Mouse (Mus musculus): ENCODE results near the gene Ptafr. TPM values are rescaled to one million over a fixed set of nuclear protein-coding genes. Genes with fewer than 3 reads are reported as not detected.

Ptafr gene
- polyA plus RNA-seq, 1 experiment from 2014 or later = 0.66 TPM

- H3K36me3 ChIP-seq (ENCODE audit: control insufficient read depth, insufficient read depth, low read length) = peaks cover 25% of the 10 kb centered on the region
- 43% methylated on average over 2 of the region's 2 CpGs for WGBS
- H3K27me3 ChIP-seq (ENCODE audit: control insufficient read depth, insufficient read depth, low read length) = no peaks in the 10 kb centered on the region
- H3K4me3 ChIP-seq (ENCODE audit: control insufficient read depth in 1 of 2, insufficient read depth in 1 of 2, low read depth in 1 of 2, low read length in 2 of 2) = no peak overlapping the region
- no peaks in the 10 kb centered on the region for H3K9me3 ChIP-seq (ENCODE audit: control insufficient read depth, low read length)
- H3K4me1 ChIP-seq (ENCODE audit: control insufficient read depth in 2 of 2, insufficient read depth in 2 of 2, low read length in 2 of 2) = peaks cover 7 to 11% of the 10 kb centered on the region in 2 experiments
- no peak overlapping the region for H3K9ac ChIP-seq (ENCODE audit: low read length)
- no peak for ATAC-seq (ENCODE audit: insufficient number of reproducible peaks, insufficient read depth, low FRiP score, low read depth)
- no peak overlapping the region for H3K27ac ChIP-seq (replicated peaks in 1 of 2; ENCODE audit: control insufficient read depth in 1 of 2, insufficient read depth in 1 of 2, low read depth in 2 of 2, low read length in 2 of 2)
- H3K4me2 ChIP-seq (ENCODE audit: low read length) = no peak overlapping the region
Observed at GRCm38 (mm10) chr4:132526678-132527077, 37.2 kb upstream of the Ptafr start.

- Histone ChIP-seq H3K4me2 (ENCODE audit: low read length) (no peak overlapping the region), H3K4me3 (ENCODE audit: control insufficient read depth in 1 of 2, insufficient read depth in 1 of 2, low read depth in 1 of 2, low read length in 2 of 2) (no peak overlapping the region), H3K36me3 (ENCODE audit: control insufficient read depth, insufficient read depth, low read length) (peaks cover 26% of the 10 kb centered on the region), H3K9me3 (ENCODE audit: control insufficient read depth, low read length) (no peaks in the 10 kb centered on the region), H3K9ac (ENCODE audit: low read length) (no peak overlapping the region), H3K27ac (replicated peaks in 1 of 2; ENCODE audit: control insufficient read depth in 1 of 2, insufficient read depth in 1 of 2, low read depth in 2 of 2, low read length in 2 of 2) (no peak overlapping the region), H3K4me1 (ENCODE audit: control insufficient read depth in 2 of 2, insufficient read depth in 2 of 2, low read length in 2 of 2) (peaks cover 7 to 16% of the 10 kb centered on the region in 2 experiments), H3K27me3 (ENCODE audit: control insufficient read depth, insufficient read depth, low read length) (no peaks in the 10 kb centered on the region)
- WGBS = 85% methylated on average over 8 of the region's 8 CpGs
- ATAC-seq (ENCODE audit: insufficient number of reproducible peaks, insufficient read depth, low FRiP score, low read depth) = no peak
Observed at GRCm38 (mm10) chr4:132527917-132528522, 35.8 kb upstream of the Ptafr start.

- no peaks in the 10 kb centered on the region for H3K9me3 ChIP-seq (ENCODE audit: control insufficient read depth, low read length)
- WGBS = 72% methylated on average over 4 of the region's 4 CpGs
- no peak overlapping the region for H3K9ac ChIP-seq (ENCODE audit: low read length)
- H3K27ac ChIP-seq (replicated peaks in 1 of 2; ENCODE audit: control insufficient read depth in 1 of 2, insufficient read depth in 1 of 2, low read depth in 2 of 2, low read length in 2 of 2) = no peak overlapping the region
- H3K36me3 ChIP-seq (ENCODE audit: control insufficient read depth, insufficient read depth, low read length) = peaks cover 26% of the 10 kb centered on the region
- H3K4me3 ChIP-seq (ENCODE audit: control insufficient read depth in 1 of 2, insufficient read depth in 1 of 2, low read depth in 1 of 2, low read length in 2 of 2) = no peak overlapping the region
- no peaks in the 10 kb centered on the region for H3K27me3 ChIP-seq (ENCODE audit: control insufficient read depth, insufficient read depth, low read length)
- no peak overlapping the region for H3K4me2 ChIP-seq (ENCODE audit: low read length)
- ATAC-seq (ENCODE audit: insufficient number of reproducible peaks, insufficient read depth, low FRiP score, low read depth) = no peak
- peaks cover 5 to 20% of the 10 kb centered on the region in 2 experiments for H3K4me1 ChIP-seq (ENCODE audit: control insufficient read depth in 2 of 2, insufficient read depth in 2 of 2, low read length in 2 of 2)
Observed at GRCm38 (mm10) chr4:132529344-132529743, 34.5 kb upstream of the Ptafr start.

GRCm38 (mm10) chr4:132530033-132530804 is 33.6 kb upstream of the Ptafr start:
- H3K9ac ChIP-seq (ENCODE audit: low read length) = no peak overlapping the region
- no peaks in the 10 kb centered on the region for H3K27me3 ChIP-seq (ENCODE audit: control insufficient read depth, insufficient read depth, low read length)
- 90% methylated on average over 20 of the region's 20 CpGs for WGBS
- no peaks in the 10 kb centered on the region for H3K9me3 ChIP-seq (ENCODE audit: control insufficient read depth, low read length)
- no peak overlapping the region for H3K4me2 ChIP-seq (ENCODE audit: low read length)
- peaks cover 26% of the 10 kb centered on the region for H3K36me3 ChIP-seq (ENCODE audit: control insufficient read depth, insufficient read depth, low read length)
- ATAC-seq (ENCODE audit: insufficient number of reproducible peaks, insufficient read depth, low FRiP score, low read depth) = no peak
- no peak overlapping the region for H3K4me3 ChIP-seq (ENCODE audit: control insufficient read depth in 1 of 2, insufficient read depth in 1 of 2, low read depth in 1 of 2, low read length in 2 of 2)
- H3K27ac ChIP-seq (replicated peaks in 1 of 2; ENCODE audit: control insufficient read depth in 1 of 2, insufficient read depth in 1 of 2, low read depth in 2 of 2, low read length in 2 of 2) = no peak overlapping the region
- peaks cover 0 to 21% of the 10 kb centered on the region in 2 experiments; a peak in 2 of 4 replicates for H3K4me1 ChIP-seq (ENCODE audit: control insufficient read depth in 2 of 2, insufficient read depth in 2 of 2, low read length in 2 of 2)

- WGBS = 0% methylated on average over 5 of the region's 5 CpGs
- peak; percentile 48; the same call in 1 of the 2 replicates for ATAC-seq (ENCODE audit: insufficient number of reproducible peaks, insufficient read depth, low FRiP score, low read depth)
- peak overlapping the region; percentile 75 for H3K4me2 ChIP-seq (ENCODE audit: low read length)
Observed at GRCm38 (mm10) chr4:132532496-132532895, 31.4 kb upstream of the Ptafr start.

DNA sequence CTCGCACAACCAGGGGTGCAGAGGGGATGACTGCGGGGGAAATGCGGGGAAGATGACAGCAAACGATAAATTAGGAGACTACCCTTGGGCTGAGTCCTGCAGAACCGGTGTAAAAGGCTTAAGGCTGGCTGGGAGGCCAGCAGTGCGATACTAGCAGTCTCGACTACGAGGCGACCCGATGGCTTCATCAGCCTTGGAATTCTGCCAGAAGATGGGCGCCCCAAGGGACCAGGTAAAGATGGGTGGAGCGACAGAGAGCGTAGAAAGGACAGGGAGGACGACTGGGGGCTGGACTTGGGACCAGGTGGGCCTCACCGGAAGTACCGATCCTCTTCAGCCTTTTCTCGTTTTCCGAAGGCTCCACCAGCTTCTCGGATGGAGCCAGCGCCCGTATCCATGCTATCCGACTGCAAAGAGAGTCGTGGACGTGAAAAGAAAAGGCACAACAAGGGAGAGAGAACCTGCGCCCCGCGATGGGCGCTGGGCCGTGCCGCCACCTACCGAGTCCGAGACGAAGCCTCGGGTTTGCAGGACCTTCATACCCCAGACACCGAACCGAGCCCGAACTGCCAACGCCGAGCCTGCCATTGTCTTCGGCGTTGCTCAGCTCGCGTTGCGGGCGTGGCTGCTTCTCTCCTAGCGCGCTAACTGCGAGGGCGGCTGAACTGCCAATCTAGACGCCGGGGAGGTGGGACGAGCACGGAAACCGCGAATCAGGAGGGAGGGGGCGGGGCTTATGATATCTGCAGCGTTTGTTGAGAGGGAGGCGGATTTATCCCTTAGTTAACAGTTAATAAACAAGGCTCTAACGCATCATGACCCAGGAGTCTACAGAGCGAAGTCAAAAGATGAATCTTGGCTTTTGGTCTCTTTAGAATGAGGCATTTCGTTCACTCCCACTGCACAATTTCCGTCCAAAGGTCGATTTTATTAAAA is 30.6 kb upstream of the Ptafr start, which contains the start of gene Atpif1:
Atpif1 (minus strand) TSS at position 679 of the 936 bp plus-strand sequence.
- no peaks in the 10 kb centered on the region for H3K27me3 ChIP-seq (ENCODE audit: control insufficient read depth, insufficient read depth, low read length)
- peaks cover 41% of the 10 kb centered on the region for H3K36me3 ChIP-seq (ENCODE audit: control insufficient read depth, insufficient read depth, low read length)
- H3K27ac ChIP-seq (replicated peaks in 1 of 2; ENCODE audit: control insufficient read depth in 1 of 2, insufficient read depth in 1 of 2, low read depth in 2 of 2, low read length in 2 of 2) = peak within 1 kb of the TSS; percentile 96 to 99
- under 1% methylated on average over 63 of the region's 63 CpGs for WGBS
- peak within 1 kb of the TSS; percentile 75 for H3K4me2 ChIP-seq (ENCODE audit: low read length)
- peak within 1 kb of the TSS; percentile 77 to 98 for H3K4me3 ChIP-seq (ENCODE audit: control insufficient read depth in 1 of 2, insufficient read depth in 1 of 2, low read depth in 1 of 2, low read length in 2 of 2)
- H3K9me3 ChIP-seq (ENCODE audit: control insufficient read depth, low read length) = no peaks in the 10 kb centered on the region
- peak within 1 kb of the TSS; percentile 95 for H3K9ac ChIP-seq (ENCODE audit: low read length)
- peaks cover 5 to 32% of the 10 kb centered on the region in 2 experiments; a peak in 3 of 4 replicates for H3K4me1 ChIP-seq (ENCODE audit: control insufficient read depth in 2 of 2, insufficient read depth in 2 of 2, low read length in 2 of 2)
- ATAC-seq (ENCODE audit: insufficient number of reproducible peaks, insufficient read depth, low FRiP score, low read depth) = peak; percentile 76

More at GRCm38 (mm10) chr4:132532496-132532895, 31.4 kb upstream of the Ptafr start:
- no peaks in the 10 kb centered on the region for H3K27me3 ChIP-seq (ENCODE audit: control insufficient read depth, insufficient read depth, low read length)
- H3K36me3 ChIP-seq (ENCODE audit: control insufficient read depth, insufficient read depth, low read length) = peaks cover 34% of the 10 kb centered on the region
- no peaks in the 10 kb centered on the region for H3K9me3 ChIP-seq (ENCODE audit: control insufficient read depth, low read length)
- H3K27ac ChIP-seq (replicated peaks in 1 of 2; ENCODE audit: control insufficient read depth in 1 of 2, insufficient read depth in 1 of 2, low read depth in 2 of 2, low read length in 2 of 2) = peak overlapping the region; percentile 96 to 99
- H3K9ac ChIP-seq (ENCODE audit: low read length) = peak overlapping the region; percentile 95
- H3K4me1 ChIP-seq (ENCODE audit: control insufficient read depth in 2 of 2, insufficient read depth in 2 of 2, low read length in 2 of 2) = peaks cover 5 to 32% of the 10 kb centered on the region in 2 experiments; a peak in 3 of 4 replicates
- H3K4me3 ChIP-seq (ENCODE audit: control insufficient read depth in 1 of 2, insufficient read depth in 1 of 2, low read depth in 1 of 2, low read length in 2 of 2) = peak overlapping the region; percentile 77 to 98
